17 mouse cellular contexts compared by ENCODE assay signal in genomic region chr5:64315088-64315487, GRCm38 (mm10).
DNase-seq lines count a peak whose midpoint lies in the region; ATAC-seq and TF ChIP-seq lines count a peak whose summit lies in the region.
"Had no signal": no experiment of that assay in that cellular context is flagged by ENCODE, and none has a peak within 500 bp of the region (broad histone marks: within the 10 kb centered on the region; RNA-seq: fewer than 3 reads in every experiment).

No protein-coding gene starts in this region.

- ATAC-seq in lung, embryonic 16.5 days (ENCODE audit: low read depth), result peak; percentile 48; the same call in 1 of the 2 replicates

- peaks cover 2% of the 10 kb centered on the region; the same call in 1 of the 2 replicates for H3K36me3 ChIP-seq in kidney, adult 2 months (ENCODE audit: control insufficient read depth, insufficient read depth, low read length)
- peaks cover 5% of the 10 kb centered on the region for H3K36me3 ChIP-seq in lung, embryonic 16.5 days (ENCODE audit: control insufficient read depth, insufficient read depth, low read length)

- peaks cover 16% of the 10 kb centered on the region for H3K4me1 ChIP-seq in kidney, adult 2 months (ENCODE audit: control insufficient read depth, insufficient read depth, low read length)
- peaks cover 18% of the 10 kb centered on the region for H3K4me1 ChIP-seq in lung, embryonic 16.5 days (replicated peaks; ENCODE audit: control insufficient read depth, insufficient read depth, low read length)

- TF ChIP-seq CTCF in kidney, adult 2 months (conservative IDR thresholded peaks at IDR 0.05; ENCODE audit: insufficient read depth, insufficient read length, low read depth, low read length), result no peak

- peak overlapping the region; percentile 65 for H3K27ac ChIP-seq in kidney, adult 2 months (ENCODE audit: insufficient read depth, low read depth, low read length)
- H3K27ac ChIP-seq in lung, embryonic 16.5 days (ENCODE audit: low read length), result no peak overlapping the region
- H3K27ac ChIP-seq: heart, embryonic 10.5 days had no signal

- H3K4me3 ChIP-seq in kidney, adult 2 months (ENCODE audit: insufficient read depth, low read depth, low read length), result no peak overlapping the region
- H3K4me3 ChIP-seq in lung, embryonic 16.5 days (ENCODE audit: low read length), result no peak overlapping the region
- H3K4me3 ChIP-seq: embryonic facial prominence, embryonic 12.5 days; heart, embryonic 10.5 days; limb, embryonic 15.5 days had no signal

- WGBS in kidney, adult 2 months, result 66% methylated on average over 1 of the region's 1 CpGs
- WGBS in lung, embryonic 16.5 days, result 71% methylated on average over 1 of the region's 1 CpGs

- peak; percentile 36 for DNase-seq in kidney, adult 2 months
- no peak for DNase-seq in kidney, adult 8-10 months
- no peak for DNase-seq in lung, postnatal 4 days
- DNase-seq in adipocyte (ENCODE audit: low spot score), result peak; percentile 82
- DNase-seq in fibroblast of lung, adult 2 months (ENCODE audit: low read depth), result peak; percentile 62
- DNase-seq in layer of hippocampus, adult 18-20 months (ENCODE audit: low spot score in 2 of 2), result no peak
- no peak for DNase-seq in Muller cell, postnatal 12 days (ENCODE audit: inconsistent ontology term)
- DNase-seq: cerebellum, adult 9-10 months; gastrocnemius, postnatal 25 days; layer of hippocampus, postnatal 36 days; lung, postnatal 14 days; retina, postnatal 1 day; right cerebral cortex, postnatal 4 days had no signal

- H3K9ac ChIP-seq in lung, embryonic 16.5 days (ENCODE audit: low read length), result no peak overlapping the region
- H3K9ac ChIP-seq: embryonic facial prominence, embryonic 12.5 days; limb, embryonic 15.5 days had no signal

- no peak overlapping the region for H3K4me2 ChIP-seq in lung, embryonic 16.5 days (ENCODE audit: low read depth, low read length)
- H3K4me2 ChIP-seq: embryonic facial prominence, embryonic 12.5 days; limb, embryonic 15.5 days had no signal

- TF ChIP-seq POLR2A in kidney, adult 2 months (IDR thresholded peaks at IDR 0.05; ENCODE audit: low read depth, low read length), result no peak

- no peaks in the 10 kb centered on the region for H3K27me3 ChIP-seq in kidney, adult 2 months (replicated peaks; ENCODE audit: control insufficient read depth, insufficient read depth, low read length)
- no peaks in the 10 kb centered on the region for H3K27me3 ChIP-seq in lung, embryonic 16.5 days (ENCODE audit: control insufficient read depth, insufficient read depth, low read depth, low read length)
- H3K27me3 ChIP-seq: embryonic facial prominence, embryonic 12.5 days; limb, embryonic 15.5 days had no signal

- H3K9me3 ChIP-seq in lung, embryonic 16.5 days (ENCODE audit: control insufficient read depth, low read length), result no peaks in the 10 kb centered on the region
- H3K9me3 ChIP-seq: embryonic facial prominence, embryonic 12.5 days; heart, embryonic 10.5 days; limb, embryonic 15.5 days had no signal

Comparison
In these comparisons a context has a peak if more than half of its experiments do, and no peak if none do; other contexts are left out.
1. DNase-seq: peak in kidney, adult 2 months (single experiment), adipocyte (single experiment) and fibroblast of lung, adult 2 months (single experiment); none in kidney, adult 8-10 months (0 of 2), lung, postnatal 4 days (0 of 2), layer of hippocampus, adult 18-20 months (0 of 2) and Muller cell, postnatal 12 days (single experiment).